17 mouse cellular contexts compared by ENCODE assay signal in the genomic region with DNA sequence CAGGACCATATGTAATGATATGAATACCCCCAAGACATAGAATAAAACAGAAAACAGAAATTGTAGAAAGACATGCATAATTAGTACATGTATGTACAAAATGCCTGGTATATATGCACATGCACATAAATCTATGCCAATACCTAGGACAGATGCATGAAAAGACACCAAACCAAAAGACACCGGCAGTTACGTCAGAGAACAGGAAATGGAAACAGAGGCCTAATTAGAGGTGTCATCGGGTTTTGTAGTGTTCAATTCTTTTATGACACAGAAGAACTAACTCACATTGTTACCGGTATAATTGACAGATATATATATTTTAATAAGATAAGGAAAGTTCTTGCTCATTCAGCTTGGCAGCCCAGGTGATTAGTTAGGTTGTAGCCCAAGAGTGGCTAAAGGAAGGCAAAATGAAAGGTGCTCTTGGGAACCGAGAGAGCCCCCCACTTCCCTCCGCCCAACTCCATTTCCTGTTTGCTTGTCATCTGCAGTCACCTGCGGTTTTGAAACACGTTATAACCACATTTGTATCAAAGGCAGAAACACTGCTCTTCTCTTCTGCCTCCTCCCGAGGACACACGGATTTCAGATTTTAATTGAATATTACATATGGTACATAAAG. TPM values are rescaled to one million over a fixed set of nuclear protein-coding genes. Genes with fewer than 3 reads are reported as not detected.
DNase-seq lines count a peak whose midpoint lies in the region; ATAC-seq and TF ChIP-seq lines count a peak whose summit lies in the region.
"Had no signal": no experiment of that assay in that cellular context is flagged by ENCODE, and none has a peak within 500 bp of the region (broad histone marks: within the 10 kb centered on the region; RNA-seq: fewer than 3 reads in every experiment).

No protein-coding gene starts in this region.

- H3K27me3 ChIP-seq in heart, postnatal 0 days (ENCODE audit: control insufficient read depth, insufficient read depth, low read length): no peaks in the 10 kb centered on the region
- H3K27me3 ChIP-seq in heart, embryonic 12.5 days (replicated peaks): no peaks in the 10 kb centered on the region

- TF ChIP-seq EP300 in heart, postnatal 0 days (IDR thresholded peaks at IDR 0.05; ENCODE audit: low read depth): no peak

- H3K27ac ChIP-seq in heart, postnatal 0 days (ENCODE audit: low read depth): peak overlapping the region; percentile 59; the same call in 1 of the 2 replicates
- no peak overlapping the region for H3K27ac ChIP-seq in heart, embryonic 12.5 days (ENCODE audit: poor library complexity, severe bottlenecking)
- H3K27ac ChIP-seq: midbrain, embryonic 10.5 days had no signal

- H3K36me3 ChIP-seq in heart, postnatal 0 days (replicated peaks; ENCODE audit: control insufficient read depth, insufficient read depth, low read length): no peaks in the 10 kb centered on the region
- no peaks in the 10 kb centered on the region for H3K36me3 ChIP-seq in heart, embryonic 12.5 days
- H3K36me3 ChIP-seq: midbrain, embryonic 10.5 days had no signal

- intact Hi-C loops in heart, postnatal 25 days (cut with DNase I): no loop called here

- H3K9me3 ChIP-seq in heart, postnatal 0 days (replicated peaks; ENCODE audit: control insufficient read depth, low read length): no peaks in the 10 kb centered on the region
- no peaks in the 10 kb centered on the region for H3K9me3 ChIP-seq in heart, embryonic 12.5 days (replicated peaks)
- H3K9me3 ChIP-seq: midbrain, embryonic 10.5 days had no signal

- H3K4me2 ChIP-seq in heart, postnatal 0 days (ENCODE audit: low read depth, low read length): no peak overlapping the region
- H3K4me2 ChIP-seq in heart, embryonic 12.5 days: no peak overlapping the region

- no peaks in the 10 kb centered on the region for H3K4me1 ChIP-seq in heart, postnatal 0 days (ENCODE audit: control insufficient read depth, insufficient read depth)
- H3K4me1 ChIP-seq in heart, embryonic 12.5 days (replicated peaks): peaks cover 35% of the 10 kb centered on the region
- H3K4me1 ChIP-seq: midbrain, embryonic 10.5 days had no signal

- TF ChIP-seq CTCF in heart, postnatal 0 days (IDR thresholded peaks at IDR 0.05; ENCODE audit: low read depth): no peak

- H3K9ac ChIP-seq in heart, postnatal 0 days (replicated peaks; ENCODE audit: low read depth, low read length): no peak overlapping the region
- no peak overlapping the region for H3K9ac ChIP-seq in heart, embryonic 12.5 days

- H3K4me3 ChIP-seq in heart, postnatal 0 days (ENCODE audit: low read depth, low read length): no peak overlapping the region
- no peak overlapping the region for H3K4me3 ChIP-seq in heart, embryonic 12.5 days
- H3K4me3 ChIP-seq: erythroblast, embryonic 14.5 days; midbrain, embryonic 10.5 days had no signal

- ATAC-seq in heart, postnatal 0 days (ENCODE audit: insufficient read depth, low read depth): no peak
- ATAC-seq in heart, embryonic 12.5 days (ENCODE audit: insufficient number of reproducible peaks, low FRiP score): no peak
- peak; percentile 84 for ATAC-seq in activated CD4-positive, CD25-positive, alpha-beta regulatory T cell, adult 4 months
- ATAC-seq in neutrophil, adult 5-6 weeks (ENCODE audit: extremely low read depth, insufficient number of reproducible peaks, low FRiP score, poor library complexity, severe bottlenecking): peak; percentile 79; the same call in 1 of the 2 replicates
- no peak for ATAC-seq in erythroblast, adult 5-6 weeks (replicated peaks; ENCODE audit: low FRiP score, poor library complexity, severe bottlenecking)
- ATAC-seq: intestine, embryonic 16.5 days had no signal

- 63% methylated on average over 10 of the region's 10 CpGs for WGBS in heart, postnatal 0 days
- WGBS in heart, embryonic 12.5 days: 77% methylated on average over 10 of the region's 10 CpGs

- DNase-seq in heart, postnatal 0 days (ENCODE audit: low spot score): no peak
- peak; percentile 69 to 80 for DNase-seq in thymus, postnatal 36 days
- no peak for DNase-seq in adrenal gland, postnatal 36 days
- DNase-seq in heart, postnatal 25 days (ENCODE audit: low spot score): no peak
- DNase-seq: adrenal gland, postnatal 25 days; cerebellum, adult 11-12 months; embryo, embryonic 11 days; heart, postnatal 36 days; kidney, postnatal 4 days; lung, adult 2 months had no signal

RNA-seq across cellular contexts. Expression of gene Sept6, which starts 10.9 kb away (rescaled TPM):
- total RNA-seq in heart, postnatal 0 days (2014; rRNA removed; ENCODE audit: low replicate concordance): 53.1 and 73.5 TPM in 2 replicates
- polyA plus RNA-seq in heart, postnatal 0 days (2015; fragmentation: Nextera tagmentation; extraction: Ambion mirVana): 22.1 and 22.3 TPM in 2 replicates
- 38.9 and 40.0 TPM in 2 replicates for polyA plus RNA-seq in heart, embryonic 12.5 days (2016; fragmentation: Nextera tagmentation; extraction: Ambion mirVana)
- polyA plus RNA-seq in activated CD4-positive, CD25-positive, alpha-beta regulatory T cell, adult 4 months (2017; shearing (Covaris generic)): 100 to 1,000 TPM; 146 to 160 TPM
- 74.5 and 78.8 TPM in 2 replicates for total RNA-seq in neutrophil, adult 5-6 weeks (2017)
- 10 to 100 TPM; 20.7 to 24.4 TPM for total RNA-seq in adrenal gland, postnatal 36 days (2021)
- total RNA-seq in erythroblast, adult 5-6 weeks (2015; ENCODE audit: low replicate concordance): 8.6 and 12.5 TPM in 2 replicates
- total RNA-seq in erythroblast, adult 5-6 weeks (2017; ENCODE audit: low replicate concordance): 4.5 and 7.1 TPM in 2 replicates
- total RNA-seq in heart, postnatal 25 days (2021): 1 to 10 TPM; 4.6 to 5.4 TPM

Comparison
In these comparisons a context has a peak if more than half of its experiments do, and no peak if none do; other contexts are left out.
1. ATAC-seq: peak in activated CD4-positive, CD25-positive, alpha-beta regulatory T cell, adult 4 months (single experiment) and neutrophil, adult 5-6 weeks (single experiment); none in heart, postnatal 0 days (single experiment), heart, embryonic 12.5 days (single experiment) and erythroblast, adult 5-6 weeks (single experiment).
2. DNase-seq: peak in thymus, postnatal 36 days (2 of 2); none in heart, postnatal 0 days (single experiment), adrenal gland, postnatal 36 days (0 of 2) and heart, postnatal 25 days (single experiment).